ENCODE assay signal across 9 mouse cellular contexts in genomic region chr16:43935892-43936291, GRCm38 (mm10).
"Had no signal": no experiment of that assay in that cellular context is flagged by ENCODE, and none has a peak within 500 bp of the region (broad histone marks: within the 10 kb centered on the region; RNA-seq: fewer than 3 reads in every experiment).

No protein-coding gene starts in this region.

- ATAC-seq: intestine, embryonic 15.5 days; midbrain, embryonic 13.5 days had no signal

- DNase-seq: kidney, adult 18-20 months; lung, postnatal 10 days; thymus, postnatal 36 days had no signal

- H3K9ac ChIP-seq: intestine, embryonic 15.5 days; liver, embryonic 15.5 days; midbrain, embryonic 13.5 days; stomach, embryonic 15.5 days had no signal

- H3K4me1 ChIP-seq: intestine, embryonic 15.5 days; limb, embryonic 10.5 days; midbrain, embryonic 13.5 days; stomach, embryonic 15.5 days had no signal

- H3K27me3 ChIP-seq: intestine, embryonic 15.5 days; liver, embryonic 15.5 days; midbrain, embryonic 13.5 days; stomach, embryonic 15.5 days had no signal

- H3K4me2 ChIP-seq: intestine, embryonic 15.5 days; liver, embryonic 11.5 days; liver, embryonic 15.5 days; midbrain, embryonic 13.5 days; stomach, embryonic 15.5 days had no signal

- H3K4me3 ChIP-seq: intestine, embryonic 15.5 days; limb, embryonic 10.5 days; liver, embryonic 15.5 days; midbrain, embryonic 13.5 days; stomach, embryonic 15.5 days had no signal

- H3K27ac ChIP-seq: intestine, embryonic 15.5 days; limb, embryonic 10.5 days; liver, embryonic 15.5 days; midbrain, embryonic 13.5 days; stomach, embryonic 15.5 days had no signal

- H3K9me3 ChIP-seq: intestine, embryonic 15.5 days; limb, embryonic 10.5 days; liver, embryonic 15.5 days; midbrain, embryonic 13.5 days; stomach, embryonic 15.5 days had no signal

- H3K36me3 ChIP-seq: intestine, embryonic 15.5 days; limb, embryonic 10.5 days; liver, embryonic 15.5 days; midbrain, embryonic 13.5 days; stomach, embryonic 15.5 days had no signal
